Mouse (Mus musculus): ENCODE data around the gene Stam. TPM values are rescaled to one million over a fixed set of nuclear protein-coding genes. Genes with fewer than 3 reads are reported as not detected.
"Not testable (repeated sequence)": the region's sequence is repeated elsewhere in the genome, so short reads cannot be mapped to it uniquely, and the experiment has no call there.

Stam gene
- polyA plus RNA-seq, 1 experiment = 18.2 TPM

DNA sequence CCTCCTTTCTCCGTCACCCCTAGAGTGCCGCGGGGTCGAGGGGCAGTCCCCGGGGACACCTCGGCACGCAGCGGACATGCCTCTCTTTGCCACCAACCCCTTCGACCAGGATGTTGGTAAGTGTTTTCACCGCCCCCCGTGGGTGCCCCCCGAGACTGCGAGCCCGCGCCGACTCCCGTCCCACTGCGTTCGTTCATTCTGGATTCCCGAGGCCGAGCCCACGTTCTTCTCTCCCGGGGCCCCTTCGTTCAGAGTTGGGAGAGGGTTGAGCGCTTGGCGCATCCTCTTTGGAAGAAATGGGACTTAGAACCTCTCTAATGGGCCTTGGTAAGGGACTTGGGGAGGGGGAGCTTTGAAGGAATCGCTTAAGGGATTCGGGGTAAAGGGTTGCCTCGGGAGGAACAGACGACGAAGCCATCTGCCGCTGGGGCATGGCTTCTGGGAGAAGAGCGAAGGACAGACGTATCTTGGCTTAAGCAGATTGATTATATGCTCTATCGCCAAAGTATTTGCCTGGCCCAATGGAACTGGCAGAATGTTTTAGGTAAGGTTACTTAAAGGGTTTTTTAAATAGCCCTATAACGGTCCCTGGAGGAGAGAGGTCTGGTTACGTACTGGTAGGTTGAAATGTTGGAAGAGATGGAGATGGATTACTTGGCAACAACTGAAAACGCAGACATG, 463 bp downstream of the Stam start:
- peak overlapping the region; percentile 98 for H3K4me3 ChIP-seq (replicated peaks; ENCODE audit: control insufficient read depth, low read depth, low read length)
- peak overlapping the region; percentile 99 for H3K27ac ChIP-seq (ENCODE audit: control insufficient read depth, insufficient read depth, low read depth, low read length, poor library complexity)
- no peak for TF ChIP-seq POLR2A (IDR thresholded peaks at IDR 0.05; ENCODE audit: borderline replicate concordance, control insufficient read depth, low read depth, low read length)
- TF ChIP-seq CTCF (IDR thresholded peaks at IDR 0.05; ENCODE audit: control insufficient read depth, insufficient read depth, low read length) = no peak
- WGBS = under 1% methylated on average over 38 of the region's 38 CpGs
- no peaks in the 10 kb centered on the region; the same call in 1 of the 2 replicates for H3K4me1 ChIP-seq (ENCODE audit: control insufficient read depth, insufficient read depth, low read length)

DNA sequence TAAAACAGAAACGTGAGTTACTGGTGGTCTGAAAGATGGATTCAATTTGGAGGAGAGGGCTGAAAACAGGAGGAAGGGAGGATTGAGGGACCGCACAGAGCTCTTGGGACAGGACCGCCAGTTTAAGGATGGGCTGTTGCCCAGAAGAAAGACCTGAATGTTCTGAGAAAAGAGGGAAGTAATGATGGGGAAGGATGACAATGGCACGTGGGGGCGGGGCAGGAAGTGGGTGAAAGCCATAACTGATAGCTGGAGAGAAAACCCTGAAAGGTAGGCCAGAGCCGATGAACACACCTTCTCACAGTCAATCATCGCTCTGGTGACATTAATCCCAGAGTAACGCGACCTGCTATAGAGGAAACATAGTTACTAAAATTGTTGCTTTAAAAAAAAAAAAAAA, 4.6 kb downstream of the Stam start:
- H3K4me1 ChIP-seq (ENCODE audit: control insufficient read depth, insufficient read depth, low read length); H3K4me3 ChIP-seq (replicated peaks; ENCODE audit: control insufficient read depth, low read depth, low read length); H3K27ac ChIP-seq (ENCODE audit: control insufficient read depth, insufficient read depth, low read depth, low read length, poor library complexity): not testable (repeated sequence)
- WGBS = 24% methylated on average over 9 of the region's 9 CpGs

DNA sequence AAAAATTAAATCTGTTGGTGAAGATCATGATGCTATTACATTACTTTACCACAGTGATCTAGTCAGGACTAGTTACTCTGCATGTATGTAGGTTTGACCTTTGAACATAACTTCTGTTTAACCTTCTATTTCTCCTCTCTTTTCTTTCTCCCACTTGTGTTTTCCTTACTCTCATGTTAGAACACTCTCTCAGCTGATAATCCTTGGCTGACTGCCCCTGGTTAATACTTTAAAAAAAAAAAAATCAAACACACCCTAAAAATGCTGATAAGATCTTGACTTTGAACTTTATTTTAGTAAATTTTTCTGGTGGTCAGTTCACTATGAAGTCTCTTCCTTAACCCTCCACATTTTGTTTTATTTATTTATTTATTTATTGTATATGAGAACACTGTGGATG, 26.6 kb downstream of the Stam start:
- no peak overlapping the region for H3K4me3 ChIP-seq (replicated peaks; ENCODE audit: control insufficient read depth, low read depth, low read length)
- no peak for TF ChIP-seq POLR2A (IDR thresholded peaks at IDR 0.05; ENCODE audit: borderline replicate concordance, control insufficient read depth, low read depth, low read length)
- TF ChIP-seq CTCF (IDR thresholded peaks at IDR 0.05; ENCODE audit: control insufficient read depth, insufficient read depth, low read length) = no peak
- H3K4me1 ChIP-seq (ENCODE audit: control insufficient read depth, insufficient read depth, low read length) = no peaks in the 10 kb centered on the region
- no peak overlapping the region for H3K27ac ChIP-seq (ENCODE audit: control insufficient read depth, insufficient read depth, low read depth, low read length, poor library complexity)

DNA sequence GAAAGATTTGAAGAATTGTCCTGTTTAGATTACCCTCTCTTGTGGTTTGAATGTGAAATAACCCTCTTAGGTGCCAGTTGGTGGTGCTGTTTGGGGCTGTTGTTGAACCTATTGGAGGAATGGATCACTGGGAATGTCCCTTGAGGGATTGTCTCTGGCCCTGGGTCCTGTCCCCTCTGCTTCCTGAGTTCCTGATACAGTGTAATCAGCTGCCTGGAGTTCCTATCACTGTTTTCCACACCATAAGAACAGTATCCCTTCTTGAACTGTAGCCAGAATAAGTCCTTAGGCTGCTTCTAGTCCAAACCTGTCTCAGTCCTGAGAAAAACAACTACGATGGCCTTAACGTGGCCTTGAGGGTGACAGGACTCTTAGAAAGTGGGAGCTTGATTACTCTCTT, 28.7 kb downstream of the Stam start:
- TF ChIP-seq CTCF (IDR thresholded peaks at IDR 0.05; ENCODE audit: control insufficient read depth, insufficient read depth, low read length) (no peak), POLR2A (IDR thresholded peaks at IDR 0.05; ENCODE audit: borderline replicate concordance, control insufficient read depth, low read depth, low read length) (no peak)
- WGBS = 79% methylated on average over 2 of the region's 2 CpGs
- no peak overlapping the region for H3K27ac ChIP-seq (ENCODE audit: control insufficient read depth, insufficient read depth, low read depth, low read length, poor library complexity)

DNA sequence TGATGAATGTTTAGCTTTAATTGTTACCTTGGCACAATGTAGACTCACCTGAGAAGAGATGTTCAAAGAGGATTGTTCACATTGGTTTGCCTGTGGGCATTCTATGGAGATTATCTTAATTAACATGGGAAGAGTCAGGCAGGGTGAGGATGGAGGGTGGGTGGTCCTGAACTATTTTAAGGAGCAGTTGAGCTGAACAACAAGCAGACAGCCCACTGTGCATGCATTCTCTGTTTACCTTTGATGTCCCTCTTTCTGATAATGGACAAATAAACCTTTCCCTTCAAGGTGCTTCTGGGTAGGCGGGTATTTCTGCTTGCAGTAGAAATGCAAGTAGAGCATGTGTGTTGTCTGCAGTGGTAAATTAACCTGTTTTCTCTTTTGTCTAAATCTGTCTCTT, 30.0 kb downstream of the Stam start:
- Histone ChIP-seq H3K4me3 (replicated peaks; ENCODE audit: control insufficient read depth, low read depth, low read length) (no peak overlapping the region), H3K27ac (ENCODE audit: control insufficient read depth, insufficient read depth, low read depth, low read length, poor library complexity) (no peak overlapping the region)
- WGBS = 96% methylated on average over 1 of the region's 1 CpGs

More for the DNA sequence above, 28.7 kb downstream of the Stam start:
- Histone ChIP-seq H3K4me1 (ENCODE audit: control insufficient read depth, insufficient read depth, low read length) (no peaks in the 10 kb centered on the region), H3K4me3 (replicated peaks; ENCODE audit: control insufficient read depth, low read depth, low read length) (no peak overlapping the region)

DNA sequence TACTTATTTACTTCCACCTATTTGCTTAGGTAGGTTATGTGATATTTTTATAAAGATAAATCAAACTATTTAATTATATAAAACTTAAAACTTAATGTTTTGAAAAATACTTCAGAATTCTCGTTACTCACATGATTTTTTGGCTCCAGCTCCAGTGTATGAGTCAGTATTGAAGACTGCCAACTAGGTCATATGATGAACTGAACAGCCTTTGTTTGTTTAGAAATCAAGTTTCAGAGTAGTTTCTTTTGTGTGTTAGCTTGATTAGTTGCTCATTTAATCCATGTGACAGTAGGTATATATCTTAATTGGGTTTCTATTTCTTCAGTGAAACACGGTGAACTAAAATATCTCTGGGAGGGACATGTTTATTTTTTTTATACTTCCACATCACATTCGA, 33.8 kb downstream of the Stam start:
- 89% methylated on average over 3 of the region's 3 CpGs for WGBS
- TF ChIP-seq CTCF (IDR thresholded peaks at IDR 0.05; ENCODE audit: control insufficient read depth, insufficient read depth, low read length) (no peak), POLR2A (IDR thresholded peaks at IDR 0.05; ENCODE audit: borderline replicate concordance, control insufficient read depth, low read depth, low read length) (no peak)
- no peaks in the 10 kb centered on the region for H3K4me1 ChIP-seq (ENCODE audit: control insufficient read depth, insufficient read depth, low read length)
- no peak overlapping the region for H3K27ac ChIP-seq (ENCODE audit: control insufficient read depth, insufficient read depth, low read depth, low read length, poor library complexity)
- H3K4me3 ChIP-seq (replicated peaks; ENCODE audit: control insufficient read depth, low read depth, low read length) = no peak overlapping the region

More for the DNA sequence above, 30.0 kb downstream of the Stam start:
- no peaks in the 10 kb centered on the region for H3K4me1 ChIP-seq (ENCODE audit: control insufficient read depth, insufficient read depth, low read length)
- TF ChIP-seq POLR2A (IDR thresholded peaks at IDR 0.05; ENCODE audit: borderline replicate concordance, control insufficient read depth, low read depth, low read length) = no peak
- TF ChIP-seq CTCF (IDR thresholded peaks at IDR 0.05; ENCODE audit: control insufficient read depth, insufficient read depth, low read length) = no peak

DNA sequence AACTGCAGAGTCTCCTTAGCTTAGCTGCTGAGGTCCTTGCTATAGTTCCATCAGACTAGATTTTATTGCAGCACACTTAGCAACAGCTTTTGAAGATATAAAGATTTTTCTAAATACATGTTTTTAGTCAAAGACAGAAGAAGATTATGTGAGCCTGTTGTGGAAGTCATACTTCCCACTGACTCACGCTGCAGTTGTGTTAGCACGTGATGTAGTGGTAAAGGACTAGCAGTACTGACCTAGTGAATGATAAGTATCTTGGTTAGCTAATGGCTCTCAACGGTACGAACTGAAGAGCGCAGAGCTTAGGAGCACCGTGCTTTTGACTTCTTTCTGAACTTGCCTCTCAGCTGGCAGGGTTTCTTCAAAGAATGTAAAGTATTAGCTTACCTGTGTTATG, 52.5 kb downstream of the Stam start:
- Histone ChIP-seq H3K27ac (ENCODE audit: control insufficient read depth, insufficient read depth, low read depth, low read length, poor library complexity) (no peak overlapping the region), H3K4me1 (ENCODE audit: control insufficient read depth, insufficient read depth, low read length) (no peaks in the 10 kb centered on the region), H3K4me3 (replicated peaks; ENCODE audit: control insufficient read depth, low read depth, low read length) (no peak overlapping the region)
- 81% methylated on average over 6 of the region's 6 CpGs for WGBS
- TF ChIP-seq CTCF (IDR thresholded peaks at IDR 0.05; ENCODE audit: control insufficient read depth, insufficient read depth, low read length) (no peak), POLR2A (IDR thresholded peaks at IDR 0.05; ENCODE audit: borderline replicate concordance, control insufficient read depth, low read depth, low read length) (no peak)

DNA sequence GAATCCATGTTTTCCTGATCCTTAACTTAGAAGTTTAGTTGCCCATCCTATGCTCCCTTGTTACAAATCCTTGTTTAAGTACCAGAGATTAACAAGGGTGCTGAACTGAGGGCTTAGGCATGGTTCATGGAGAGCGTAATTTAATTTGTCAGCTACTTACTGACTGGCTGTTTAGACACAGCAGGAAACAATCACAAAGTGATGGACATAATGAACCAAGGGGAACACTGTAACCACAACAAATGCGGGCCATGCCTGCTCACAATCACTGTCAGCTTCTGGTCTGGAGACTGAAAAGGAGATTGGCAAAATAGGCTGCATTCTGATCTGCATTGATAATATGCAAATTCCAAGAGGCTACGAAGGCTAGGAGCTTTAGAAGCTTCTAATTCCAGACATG, 53.7 kb downstream of the Stam start:
- no peak for TF ChIP-seq CTCF (IDR thresholded peaks at IDR 0.05; ENCODE audit: control insufficient read depth, insufficient read depth, low read length)
- no peak for TF ChIP-seq POLR2A (IDR thresholded peaks at IDR 0.05; ENCODE audit: borderline replicate concordance, control insufficient read depth, low read depth, low read length)
- H3K27ac ChIP-seq (ENCODE audit: control insufficient read depth, insufficient read depth, low read depth, low read length, poor library complexity) = no peak overlapping the region
- H3K4me3 ChIP-seq (replicated peaks; ENCODE audit: control insufficient read depth, low read depth, low read length) = no peak overlapping the region
- 67% methylated on average over 3 of the region's 3 CpGs for WGBS
- H3K4me1 ChIP-seq (ENCODE audit: control insufficient read depth, insufficient read depth, low read length) = no peaks in the 10 kb centered on the region
